Mouse (Mus musculus): ENCODE measurements around the gene Olfr1279.
"Not testable (repeated sequence)": the region's sequence is repeated elsewhere in the genome, so short reads cannot be mapped to it uniquely, and the experiment has no call there.

Olfr1279 gene

DNA sequence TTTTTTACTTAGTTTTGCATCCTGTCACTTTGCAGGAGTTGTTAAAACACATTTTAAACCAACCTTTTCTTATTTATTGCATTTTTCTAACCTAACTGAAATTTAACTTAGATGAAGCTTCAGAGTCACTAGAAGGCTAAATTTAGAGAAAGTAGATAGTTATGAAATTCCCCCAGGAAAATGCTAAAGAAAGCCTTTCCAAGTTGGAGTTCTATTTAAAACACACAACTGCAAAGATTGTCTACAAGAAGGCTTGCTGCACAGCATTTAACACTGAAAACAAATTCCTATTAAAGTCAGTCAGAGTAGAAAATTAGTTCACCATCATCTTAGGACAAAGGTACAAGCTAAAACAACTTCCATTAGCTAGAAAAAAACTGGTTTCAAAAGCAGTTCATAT is at the start of gene Olfr1279:
TSS of gene Olfr1279 (plus strand) at position 262 of the 400 bp plus-strand sequence.
- DNase-seq (ENCODE audit: low spot score in 2 of 2): no peak

DNA sequence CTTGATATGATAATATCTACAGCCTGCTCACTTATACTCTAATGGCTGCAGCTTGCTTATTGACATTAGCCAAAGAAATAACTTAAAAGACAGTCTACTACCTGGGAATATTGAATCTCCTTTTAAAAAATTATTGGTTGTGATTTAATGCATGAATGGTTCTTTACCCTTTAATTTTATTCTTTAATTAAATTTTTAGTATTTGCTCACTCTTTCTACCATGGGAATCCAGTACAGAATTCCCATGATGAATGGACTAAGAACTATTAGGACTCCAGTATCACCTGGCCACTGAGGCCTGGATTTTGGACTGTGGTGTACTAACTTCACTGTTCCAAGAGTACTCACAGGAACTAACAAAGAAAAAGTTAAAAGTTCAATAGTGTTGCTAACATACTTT is 46.2 kb upstream of the Olfr1279 start, which contains the start of gene Olfr1276:
TSS of gene Olfr1276 (plus strand) at position 301 of the 400 bp plus-strand sequence.
- no peak for DNase-seq (ENCODE audit: low spot score in 2 of 2)

DNA sequence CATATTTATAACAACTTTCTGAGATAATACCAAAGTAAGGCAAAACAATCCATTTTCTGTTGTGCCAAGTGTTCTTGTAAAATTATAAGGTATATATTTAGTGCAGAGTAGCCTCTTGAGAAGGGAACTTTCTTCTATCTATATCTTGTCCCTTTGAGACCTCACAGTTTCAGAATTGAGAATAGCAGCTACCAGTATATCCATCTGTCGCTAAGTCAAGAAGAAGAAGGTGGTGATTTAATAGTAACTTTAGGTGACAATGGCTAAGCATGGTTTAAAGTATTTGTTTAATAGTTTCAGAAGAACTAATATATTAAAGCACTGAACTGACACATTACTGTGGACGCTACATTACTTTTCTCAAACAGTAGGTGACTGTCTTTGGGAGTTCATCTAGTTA is 26.4 kb upstream of the Olfr1279 start, which contains the start of gene Olfr1277:
TSS of gene Olfr1277 (minus strand) at position 101 of the 400 bp plus-strand sequence.
- no peak for DNase-seq (ENCODE audit: low spot score in 2 of 2)

- DNase-seq (ENCODE audit: low spot score in 2 of 2): no peak
These were observed 10.6 kb upstream of the Olfr1279 start, which contains the start of gene Olfr1278 for GRCm38 (mm10) chr2:111289836-111290235. TSS of gene Olfr1278 (plus strand) at chr2:111290136.

GRCm38 (mm10) chr2:111298541-111298940 is 1.9 kb upstream of the Olfr1279 start:
- DNase-seq (ENCODE audit: low spot score in 2 of 2): no peak

DNA sequence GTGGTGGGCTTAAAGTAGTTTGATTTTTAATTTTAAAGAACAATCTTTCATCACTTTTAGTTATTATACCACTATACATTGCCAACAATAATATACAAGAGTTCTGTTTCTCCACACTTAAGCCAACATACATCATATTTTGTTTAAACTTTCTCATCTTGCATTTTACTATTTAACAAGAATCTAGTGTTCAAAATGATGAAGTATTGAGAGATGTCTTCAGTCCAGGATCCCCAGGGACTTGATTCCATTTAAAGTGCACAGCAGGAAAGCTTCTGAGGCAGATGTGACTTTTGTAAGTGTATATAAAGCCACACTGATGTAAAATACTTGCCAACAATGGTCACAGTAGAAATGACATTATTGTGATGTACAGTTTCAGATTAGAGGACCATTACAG is 13.3 kb downstream of the Olfr1279 start, which contains the start of gene Olfr1280:
TSS of gene Olfr1280 (plus strand) at position 301 of the 400 bp plus-strand sequence.
- DNase-seq (ENCODE audit: low spot score in 2 of 2): no peak

DNA sequence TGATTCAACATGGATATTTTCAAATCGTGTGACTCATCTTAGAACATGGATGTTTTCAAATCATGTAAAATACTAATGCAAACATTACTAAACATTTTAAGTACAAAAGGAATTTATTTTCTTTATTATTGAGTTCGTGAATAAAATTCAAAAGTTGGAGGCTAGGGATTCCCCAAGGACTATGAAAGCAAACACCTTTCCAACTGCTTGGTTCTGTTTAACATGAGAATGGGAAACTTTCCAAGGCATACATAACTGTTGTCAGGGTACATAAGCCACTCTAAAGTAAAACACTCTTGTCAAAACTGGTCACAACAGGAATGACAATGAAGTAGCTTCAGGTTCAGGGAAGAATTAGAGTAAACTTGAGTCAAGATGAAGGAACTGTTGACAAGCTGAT is 25.8 kb downstream of the Olfr1279 start, which contains the start of gene Olfr1281:
TSS of gene Olfr1281 (plus strand) at position 301 of the 400 bp plus-strand sequence.
- no peak for DNase-seq (ENCODE audit: low spot score in 2 of 2)

DNA sequence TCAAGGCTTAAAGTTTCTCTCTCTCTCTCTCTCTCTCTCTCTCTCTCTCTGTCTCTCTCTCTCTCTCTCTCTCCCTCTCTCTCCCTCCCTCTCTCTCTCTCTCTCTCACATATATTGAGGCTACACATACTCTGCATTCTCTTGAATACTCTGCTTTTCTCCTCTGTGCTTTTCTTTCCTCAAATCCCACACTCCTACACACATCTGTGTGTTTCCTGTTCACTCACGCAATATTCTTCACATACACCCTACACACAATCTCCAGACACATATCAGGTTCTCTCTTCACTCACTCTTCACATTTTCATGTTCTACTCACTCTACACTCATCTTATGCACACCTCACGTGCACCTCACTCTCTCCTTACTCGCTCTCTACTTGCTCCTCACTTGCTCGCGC is 33.3 kb downstream of the Olfr1279 start:
- DNase-seq (ENCODE audit: low spot score in 2 of 2): not testable (repeated sequence)

DNA sequence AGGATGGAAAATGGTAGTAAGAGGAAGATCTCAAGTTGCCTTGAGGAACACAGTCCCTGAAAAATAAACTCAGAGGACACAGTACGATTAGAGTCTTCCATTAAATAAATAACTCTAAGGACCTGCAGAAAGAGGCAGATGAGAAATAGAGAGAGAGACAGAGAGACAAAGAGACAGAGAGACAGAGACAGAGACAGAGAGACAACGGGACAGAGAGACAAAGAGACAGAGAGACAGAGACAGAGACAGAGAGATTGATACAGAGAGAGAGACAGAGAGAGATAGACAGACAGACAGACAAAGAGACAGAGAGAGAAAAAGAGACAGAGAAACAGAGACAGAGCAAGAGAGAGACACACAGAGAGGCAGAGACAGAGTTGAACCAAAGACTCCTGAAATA is 35.5 kb downstream of the Olfr1279 start, which contains the start of gene Olfr1282:
TSS of gene Olfr1282 (minus strand) at position 101 of the 400 bp plus-strand sequence.
- no peak for DNase-seq (ENCODE audit: low spot score in 2 of 2)
